Mouse (Mus musculus): Measurements from ENCODE around the gene Ttc23. TPM values are rescaled to one million over a fixed set of nuclear protein-coding genes. Genes with fewer than 3 reads are reported as not detected.

The Ttc23 gene
- polyA plus RNA-seq, 1 experiment from 2014 or later = 68.2 TPM

- H3K4me1 ChIP-seq (replicated peaks) = peaks cover 33% of the 10 kb centered on the region
- H3K27ac ChIP-seq = peak within 1 kb of the TSS; percentile 92
- H3K36me3 ChIP-seq = peaks cover 6% of the 10 kb centered on the region
- peak; percentile 96 for ATAC-seq (ENCODE audit: insufficient number of reproducible peaks, insufficient read depth, low FRiP score, low TSS enrichment, low read depth)
- peak within 1 kb of the TSS; percentile 80 for H3K9ac ChIP-seq (replicated peaks)
- H3K27me3 ChIP-seq = no peaks in the 10 kb centered on the region
- H3K4me3 ChIP-seq (replicated peaks) = peak within 1 kb of the TSS; percentile 72
- peak within 1 kb of the TSS; percentile 67 for H3K4me2 ChIP-seq
- WGBS = under 1% methylated on average over 55 of the region's 55 CpGs
- no peaks in the 10 kb centered on the region for H3K9me3 ChIP-seq
Measured at GRCm38 (mm10) chr7:67644833-67645680, 2.2 kb upstream of the Ttc23 start, which contains the start of gene Lrrc28. Lrrc28 (minus strand) TSS chr7:67645268.

GRCm38 (mm10) chr7:67645681-67646014, 1.6 kb upstream of the Ttc23 start:
- peak overlapping the region; percentile 92 for H3K27ac ChIP-seq
- no peak for ATAC-seq (ENCODE audit: insufficient number of reproducible peaks, insufficient read depth, low FRiP score, low TSS enrichment, low read depth)
- H3K9ac ChIP-seq (replicated peaks) = peak overlapping the region; percentile 80
- H3K36me3 ChIP-seq = peaks cover 5% of the 10 kb centered on the region
- H3K4me3 ChIP-seq (replicated peaks) = peak overlapping the region; percentile 72
- H3K4me1 ChIP-seq (replicated peaks) = peaks cover 37% of the 10 kb centered on the region
- H3K9me3 ChIP-seq = no peaks in the 10 kb centered on the region
- H3K4me2 ChIP-seq = peak overlapping the region; percentile 67
- no peaks in the 10 kb centered on the region for H3K27me3 ChIP-seq
- WGBS = under 1% methylated on average over 15 of the region's 15 CpGs

DNA sequence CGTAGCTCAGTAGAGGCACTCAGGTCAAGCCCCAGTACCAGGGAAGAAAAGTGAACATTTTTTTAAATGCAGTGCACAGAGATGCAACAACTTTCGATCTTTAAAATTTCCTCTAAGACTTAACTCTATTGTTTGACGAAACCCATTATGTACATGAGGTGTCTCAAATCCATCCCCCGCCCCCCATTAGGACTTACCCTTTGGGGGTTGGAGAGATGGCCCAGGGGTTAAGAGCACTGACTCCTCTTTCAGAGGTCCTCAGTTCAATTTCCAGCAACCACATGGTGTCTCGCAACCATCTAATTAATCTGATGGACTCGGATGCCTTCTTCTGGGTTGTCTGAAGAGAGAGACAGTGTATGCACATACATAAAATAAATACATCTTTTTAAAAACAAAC, 1.1 kb upstream of the Ttc23 start:
- Histone ChIP-seq H3K27me3 (no peaks in the 10 kb centered on the region), H3K9ac (replicated peaks) (peak overlapping the region; percentile 80), H3K36me3 (no peaks in the 10 kb centered on the region), H3K9me3 (no peaks in the 10 kb centered on the region), H3K4me3 (replicated peaks) (peak overlapping the region; percentile 72), H3K4me2 (peak overlapping the region; percentile 67), H3K27ac (peak overlapping the region; percentile 92), H3K4me1 (replicated peaks) (peaks cover 42% of the 10 kb centered on the region)
- no peak for ATAC-seq (ENCODE audit: insufficient number of reproducible peaks, insufficient read depth, low FRiP score, low TSS enrichment, low read depth)
- 8% methylated on average over 6 of the region's 6 CpGs for WGBS

- Histone ChIP-seq H3K36me3 (peaks cover under 1% of the 10 kb centered on the region; the same call in 1 of the 2 replicates), H3K4me3 (replicated peaks) (peak overlapping the region; percentile 54), H3K4me2 (peak overlapping the region; percentile 76), H3K9ac (replicated peaks) (peak overlapping the region; percentile 70; the same call in 1 of the 2 replicates), H3K27me3 (no peaks in the 10 kb centered on the region), H3K27ac (no peak overlapping the region), H3K4me1 (replicated peaks) (peaks cover 53% of the 10 kb centered on the region), H3K9me3 (no peaks in the 10 kb centered on the region)
- ATAC-seq (ENCODE audit: insufficient number of reproducible peaks, insufficient read depth, low FRiP score, low TSS enrichment, low read depth) = no peak
- 66% methylated on average over 4 of the region's 4 CpGs for WGBS
Measured at GRCm38 (mm10) chr7:67648376-67648775, 1.2 kb downstream of the Ttc23 start.

- Histone ChIP-seq H3K4me1 (replicated peaks) (peaks cover 59% of the 10 kb centered on the region), H3K27ac (no peak overlapping the region), H3K9ac (replicated peaks) (no peak overlapping the region), H3K4me3 (replicated peaks) (no peak overlapping the region), H3K4me2 (no peak overlapping the region), H3K27me3 (no peaks in the 10 kb centered on the region), H3K9me3 (no peaks in the 10 kb centered on the region), H3K36me3 (peaks cover 9% of the 10 kb centered on the region)
- ATAC-seq (ENCODE audit: insufficient number of reproducible peaks, insufficient read depth, low FRiP score, low TSS enrichment, low read depth) = no peak
- 47% methylated on average over 5 of the region's 5 CpGs for WGBS
Measured at GRCm38 (mm10) chr7:67652211-67652610, 5.0 kb downstream of the Ttc23 start.

GRCm38 (mm10) chr7:67654668-67655067, 7.5 kb downstream of the Ttc23 start:
- Histone ChIP-seq H3K4me2 (no peak overlapping the region), H3K9ac (replicated peaks) (no peak overlapping the region), H3K4me3 (replicated peaks) (no peak overlapping the region), H3K27ac (peak overlapping the region; percentile 69), H3K9me3 (no peaks in the 10 kb centered on the region), H3K4me1 (replicated peaks) (peaks cover 48% of the 10 kb centered on the region), H3K36me3 (peaks cover 9% of the 10 kb centered on the region), H3K27me3 (no peaks in the 10 kb centered on the region)
- no peak for ATAC-seq (ENCODE audit: insufficient number of reproducible peaks, insufficient read depth, low FRiP score, low TSS enrichment, low read depth)
- 78% methylated on average over 7 of the region's 7 CpGs for WGBS

- WGBS = 5% methylated on average over 1 of the region's 1 CpGs
- no peaks in the 10 kb centered on the region for H3K9me3 ChIP-seq
- H3K4me3 ChIP-seq (replicated peaks) = peak overlapping the region; percentile 11; the same call in 1 of the 2 replicates
- ATAC-seq (ENCODE audit: insufficient number of reproducible peaks, insufficient read depth, low FRiP score, low TSS enrichment, low read depth) = 0 out of 2 replicates have a peak, but pooled peaks have one; percentile 47
- peak overlapping the region; percentile 69 for H3K27ac ChIP-seq
- no peaks in the 10 kb centered on the region for H3K27me3 ChIP-seq
- no peak overlapping the region for H3K9ac ChIP-seq (replicated peaks)
- H3K4me1 ChIP-seq (replicated peaks) = peaks cover 42% of the 10 kb centered on the region
- peaks cover 9% of the 10 kb centered on the region for H3K36me3 ChIP-seq
- peak overlapping the region; percentile 50 for H3K4me2 ChIP-seq
Measured at GRCm38 (mm10) chr7:67655186-67655585, 8.0 kb downstream of the Ttc23 start.

- H3K4me2 ChIP-seq = no peak overlapping the region
- no peak for ATAC-seq (ENCODE audit: insufficient number of reproducible peaks, insufficient read depth, low FRiP score, low TSS enrichment, low read depth)
- H3K27me3 ChIP-seq = no peaks in the 10 kb centered on the region
- H3K4me3 ChIP-seq (replicated peaks) = no peak overlapping the region
- H3K9me3 ChIP-seq = no peaks in the 10 kb centered on the region
- H3K4me1 ChIP-seq (replicated peaks) = peaks cover 24% of the 10 kb centered on the region
- WGBS = 89% methylated on average over 4 of the region's 4 CpGs
- H3K9ac ChIP-seq (replicated peaks) = no peak overlapping the region
- no peak overlapping the region for H3K27ac ChIP-seq
- H3K36me3 ChIP-seq = peaks cover 20% of the 10 kb centered on the region
Measured at GRCm38 (mm10) chr7:67658110-67658509, 10.9 kb downstream of the Ttc23 start.

DNA sequence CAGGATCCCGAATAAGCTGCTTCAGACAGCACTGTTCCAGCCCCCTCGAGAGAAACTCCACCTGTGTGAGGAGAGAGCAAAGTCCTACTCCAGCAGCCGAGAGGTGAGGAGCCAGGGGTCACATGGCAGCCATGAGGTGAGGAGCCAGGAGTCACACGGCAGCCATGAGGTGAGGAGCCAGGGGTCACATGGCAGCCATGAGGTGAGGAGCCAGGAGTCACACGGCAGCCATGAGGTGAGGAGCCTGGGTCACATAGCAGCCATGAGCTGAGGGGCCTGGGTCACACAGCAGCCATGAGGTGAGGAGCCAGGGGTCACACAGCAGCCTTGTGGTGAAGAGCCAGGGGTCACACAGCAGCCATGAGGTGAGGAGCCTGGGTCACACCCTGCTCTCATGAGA, 15.2 kb downstream of the Ttc23 start:
- ATAC-seq (ENCODE audit: insufficient number of reproducible peaks, insufficient read depth, low FRiP score, low TSS enrichment, low read depth) = no peak
- WGBS = 71% methylated on average over 5 of the region's 5 CpGs
- Histone ChIP-seq H3K4me3 (replicated peaks) (no peak overlapping the region), H3K27me3 (no peaks in the 10 kb centered on the region), H3K4me1 (replicated peaks) (0 out of 2 replicates have a peak, but pooled peaks cover 3% of the 10 kb centered on the region), H3K4me2 (no peak overlapping the region), H3K36me3 (peaks cover 51% of the 10 kb centered on the region), H3K9me3 (no peaks in the 10 kb centered on the region), H3K27ac (no peak overlapping the region), H3K9ac (replicated peaks) (no peak overlapping the region)

DNA sequence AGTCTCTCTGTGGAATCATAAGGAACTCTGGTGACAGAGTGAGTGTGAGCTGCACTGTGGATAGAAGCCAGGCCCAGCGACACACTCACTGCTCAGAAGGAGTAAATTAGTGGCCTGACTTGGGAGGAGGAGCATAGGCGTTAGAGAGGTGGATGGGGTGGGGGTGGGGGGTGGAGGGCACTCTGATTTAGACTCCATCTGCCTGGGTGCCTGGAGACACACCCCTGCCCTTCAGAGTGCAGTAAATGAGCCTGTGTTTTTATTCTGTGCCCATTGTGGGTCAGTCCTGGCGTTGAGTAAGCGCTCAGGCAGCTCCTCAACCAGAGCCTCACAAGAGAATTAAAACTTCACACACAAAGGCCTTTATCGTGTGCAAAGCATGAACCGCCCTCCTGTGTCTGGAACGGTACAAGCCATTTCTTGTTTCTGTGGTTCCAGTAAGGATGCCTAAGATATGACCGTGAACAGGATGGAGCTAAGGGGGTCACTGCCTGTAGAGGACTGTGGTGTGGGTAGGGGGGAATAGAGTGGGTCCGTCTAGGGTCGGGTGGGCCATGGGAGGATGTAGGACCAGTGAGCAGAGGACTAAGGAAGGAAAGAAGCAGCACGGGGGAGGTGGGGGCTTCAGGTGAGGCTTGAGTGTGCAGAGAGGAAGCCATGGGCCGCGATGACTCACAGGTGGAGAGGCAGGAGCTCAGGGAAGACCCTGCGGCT, 16.9 kb downstream of the Ttc23 start:
- Histone ChIP-seq H3K4me3 (replicated peaks) (no peak overlapping the region), H3K36me3 (peaks cover 68% of the 10 kb centered on the region), H3K27ac (no peak overlapping the region), H3K9ac (replicated peaks) (no peak overlapping the region), H3K9me3 (no peaks in the 10 kb centered on the region), H3K4me2 (no peak overlapping the region), H3K27me3 (no peaks in the 10 kb centered on the region), H3K4me1 (replicated peaks) (no peaks in the 10 kb centered on the region)
- WGBS = 81% methylated on average over 14 of the region's 14 CpGs
- ATAC-seq (ENCODE audit: insufficient number of reproducible peaks, insufficient read depth, low FRiP score, low TSS enrichment, low read depth) = no peak

DNA sequence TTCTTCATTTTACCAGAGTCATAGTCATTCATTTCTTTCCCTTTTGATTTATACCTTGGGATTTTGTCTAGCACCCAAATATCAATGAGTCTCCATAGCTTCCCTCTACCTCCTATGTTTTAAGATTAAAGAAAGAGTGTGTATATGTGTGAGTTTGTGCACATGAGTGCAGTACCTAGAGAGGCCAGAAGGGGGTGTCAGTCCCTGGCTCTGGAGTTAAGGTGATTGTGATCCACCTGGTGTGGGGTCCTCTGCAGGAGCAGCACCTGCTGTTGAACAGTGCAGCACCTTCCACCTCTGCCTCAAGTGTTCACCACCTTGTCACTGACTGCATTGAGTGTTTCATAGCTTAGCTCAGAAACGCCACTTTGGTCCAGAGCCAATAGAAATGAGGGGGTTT, 23.8 kb downstream of the Ttc23 start:
- Histone ChIP-seq H3K36me3 (peaks cover 78% of the 10 kb centered on the region), H3K9ac (replicated peaks) (no peak overlapping the region), H3K9me3 (peaks cover 2% of the 10 kb centered on the region; the same call in 1 of the 2 replicates), H3K4me3 (replicated peaks) (no peak overlapping the region), H3K27me3 (no peaks in the 10 kb centered on the region), H3K4me2 (no peak overlapping the region), H3K27ac (no peak overlapping the region), H3K4me1 (replicated peaks) (no peaks in the 10 kb centered on the region)
- no peak for ATAC-seq (ENCODE audit: insufficient number of reproducible peaks, insufficient read depth, low FRiP score, low TSS enrichment, low read depth)
- 91% methylated on average over 1 of the region's 1 CpGs for WGBS

Measured in limb, embryonic 12.5 days (tissue).